40 mouse cellular contexts compared by ENCODE assay signal in the genomic region with DNA sequence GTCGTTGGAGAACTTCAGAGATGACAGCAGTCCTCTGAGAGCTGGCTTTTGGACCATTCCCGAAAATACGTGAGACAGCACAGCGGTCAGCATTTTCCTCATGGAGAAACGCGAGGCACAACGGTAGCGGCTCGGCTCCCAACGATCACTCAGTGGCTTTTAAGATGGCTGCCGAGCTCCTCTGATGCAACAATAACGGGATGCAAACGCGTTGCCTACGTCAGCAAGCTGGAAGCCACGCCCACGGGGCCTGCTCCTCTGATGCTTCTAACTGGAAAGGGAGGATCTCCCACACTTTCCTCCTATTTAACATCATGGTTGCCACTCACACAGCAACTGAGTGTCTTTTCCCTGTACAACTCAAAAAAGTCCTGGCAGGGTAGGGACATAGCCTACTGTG. TPM values are rescaled to one million over a fixed set of nuclear protein-coding genes. Genes with fewer than 3 reads are reported as not detected.
"Had no signal": no experiment of that assay in that cellular context is flagged by ENCODE, and none has a peak within 500 bp of the region (broad histone marks: within the 10 kb centered on the region; RNA-seq: fewer than 3 reads in every experiment).

No protein-coding gene starts in this region.

- H3K4me1 ChIP-seq: heart, embryonic 13.5 days; heart, embryonic 15.5 days; hindbrain, embryonic 13.5 days; hindbrain, embryonic 15.5 days; kidney, embryonic 15.5 days; limb, embryonic 13.5 days; limb, embryonic 15.5 days; liver, embryonic 12.5 days had no signal

- ATAC-seq: hindbrain, postnatal 0 days; intestine, embryonic 16.5 days; liver, embryonic 12.5 days had no signal

- H3K4me2 ChIP-seq: heart, embryonic 11.5 days; heart, embryonic 13.5 days; heart, embryonic 15.5 days; hindbrain, embryonic 13.5 days; hindbrain, embryonic 15.5 days; kidney, embryonic 15.5 days; limb, embryonic 13.5 days; limb, embryonic 15.5 days; liver, embryonic 12.5 days had no signal

- H3K9ac ChIP-seq: heart, embryonic 13.5 days; heart, embryonic 15.5 days; hindbrain, embryonic 13.5 days; hindbrain, embryonic 15.5 days; kidney, embryonic 15.5 days; limb, embryonic 13.5 days; limb, embryonic 15.5 days; liver, embryonic 12.5 days had no signal

- H3K27me3 ChIP-seq: heart, embryonic 13.5 days; heart, embryonic 15.5 days; hindbrain, embryonic 13.5 days; hindbrain, embryonic 15.5 days; kidney, embryonic 15.5 days; limb, embryonic 13.5 days; limb, embryonic 15.5 days; liver, embryonic 12.5 days had no signal

- H3K27ac ChIP-seq: gastrocnemius, adult 2 months; heart, adult 2 months; heart, embryonic 13.5 days; heart, embryonic 15.5 days; hindbrain, embryonic 13.5 days; hindbrain, embryonic 15.5 days; hindbrain, postnatal 0 days; kidney, embryonic 15.5 days; kidney, postnatal 0 days; limb, embryonic 13.5 days; limb, embryonic 15.5 days; liver, embryonic 12.5 days had no signal

- H3K4me3 ChIP-seq: gastrocnemius, adult 2 months; heart, adult 2 months; heart, embryonic 13.5 days; heart, embryonic 15.5 days; hindbrain, embryonic 13.5 days; hindbrain, embryonic 15.5 days; kidney, embryonic 15.5 days; limb, embryonic 13.5 days; limb, embryonic 15.5 days; liver, embryonic 12.5 days had no signal

- DNase-seq: gastrocnemius, postnatal 10 days; gastrocnemius, postnatal 36 days; heart, adult 2 months; heart, postnatal 14 days; heart, postnatal 36 days; kidney, adult 11 months; kidney, adult 2 months; kidney, adult 9 months; kidney, postnatal 14 days; kidney, postnatal 36 days; layer of hippocampus, adult 9-11 months; layer of hippocampus, postnatal 36 days; left cerebral cortex, postnatal 4 days had no signal

- H3K36me3 ChIP-seq: heart, embryonic 13.5 days; heart, embryonic 15.5 days; hindbrain, embryonic 13.5 days; hindbrain, embryonic 15.5 days; kidney, embryonic 15.5 days; limb, embryonic 13.5 days; limb, embryonic 15.5 days; liver, embryonic 12.5 days had no signal

- H3K9me3 ChIP-seq: heart, embryonic 13.5 days; heart, embryonic 15.5 days; hindbrain, embryonic 15.5 days; kidney, embryonic 15.5 days; limb, embryonic 15.5 days; liver, embryonic 12.5 days had no signal

RNA-seq across cellular contexts. Expression of gene Pdha2, which starts 0.5 kb away (rescaled TPM):
- total RNA-seq: gastrocnemius, adult 2 months; gastrocnemius, postnatal 10 days; gastrocnemius, postnatal 36 days; heart, adult 2 months; heart, postnatal 14 days; heart, postnatal 36 days; hematopoietic stem cell, adult 5-6 weeks; hindbrain, postnatal 0 days; layer of hippocampus, adult 18-20 months; layer of hippocampus, adult 8-10 months; layer of hippocampus, postnatal 14 days; layer of hippocampus, postnatal 36 days; left cerebral cortex, adult 18-20 months; left cerebral cortex, adult 8-10 months; left cerebral cortex, postnatal 10 days; left cerebral cortex, postnatal 25 days; left cerebral cortex, postnatal 4 days; liver, adult 2 months had no signal
- polyA plus RNA-seq: heart, adult 2 months; heart, embryonic 11.5 days; heart, embryonic 13.5 days; heart, embryonic 15.5 days; heart, postnatal 0 days; hindbrain, embryonic 11.5 days; hindbrain, embryonic 13.5 days; hindbrain, embryonic 15.5 days; hindbrain, postnatal 0 days; intestine, embryonic 14.5 days; intestine, embryonic 16.5 days; kidney, adult 2 months; kidney, embryonic 15.5 days; kidney, postnatal 0 days; large intestine, adult 2 months; limb, embryonic 11.5 days; limb, embryonic 13.5 days; limb, embryonic 15.5 days; liver, adult 2 months; liver, embryonic 12.5 days had no signal
